Mouse (Mus musculus): ENCODE data around the gene Neurog1.

Neurog1 gene

GRCm38 (mm10) chr13:56251924-56252619, at the start of gene Neurog1:
TSS of gene Neurog1 (minus strand) at chr13:56252163.
- no peak for DNase-seq (ENCODE audit: low spot score)

- no peak for DNase-seq (ENCODE audit: low spot score)
Observed at GRCm38 (mm10) chr13:56299336-56299735, 47.4 kb upstream of the Neurog1 start.

DNA sequence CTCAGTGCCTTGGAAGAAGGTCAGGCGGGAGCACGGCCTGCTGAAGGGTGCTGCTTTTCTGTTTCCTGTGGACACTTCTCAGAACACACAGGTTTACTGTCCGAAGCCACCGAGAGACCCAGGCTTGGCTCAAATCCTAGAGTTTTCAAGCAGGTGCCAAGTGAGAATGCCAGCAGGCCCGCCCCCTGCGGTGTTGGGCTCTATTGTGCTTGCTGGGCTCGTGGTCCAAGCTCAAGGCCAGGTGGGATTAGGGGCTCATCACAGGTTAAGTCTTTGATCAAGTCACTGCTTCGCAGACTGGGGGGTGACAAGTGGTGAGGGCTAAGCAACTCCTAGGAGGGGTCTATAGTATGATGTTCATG, 44.7 kb upstream of the Neurog1 start:
- DNase-seq (ENCODE audit: low spot score) = no peak

- no peak for DNase-seq (ENCODE audit: low spot score)
Observed at GRCm38 (mm10) chr13:56295943-56296658, 44.1 kb upstream of the Neurog1 start, which contains the start of gene Cxcl14. TSS of gene Cxcl14 (minus strand) at chr13:56296551.

DNA sequence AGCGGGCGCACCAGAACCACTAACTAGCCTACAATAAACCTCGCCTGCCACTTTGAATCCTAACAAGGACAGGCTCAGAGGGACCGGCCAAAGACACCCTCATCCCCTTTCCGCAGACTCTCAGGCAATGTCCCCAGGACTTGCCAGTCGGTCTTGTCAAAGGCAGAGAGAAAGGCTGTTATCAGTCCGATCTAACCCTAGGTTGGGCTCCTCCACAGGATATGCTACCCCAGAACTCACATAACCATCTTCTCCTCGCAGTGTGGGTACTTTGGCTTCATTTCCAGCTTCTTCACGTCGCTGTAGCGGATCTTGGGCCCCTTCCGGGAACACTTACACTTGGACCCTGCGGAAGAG, 43.6 kb upstream of the Neurog1 start:
- DNase-seq (ENCODE audit: low spot score) = no peak

GRCm38 (mm10) chr13:56294908-56295307, 42.9 kb upstream of the Neurog1 start:
- DNase-seq (ENCODE audit: low spot score) = no peak

- DNase-seq (ENCODE audit: low spot score) = no peak
Observed at GRCm38 (mm10) chr13:56289998-56290397, 38.0 kb upstream of the Neurog1 start.

- no peak for DNase-seq (ENCODE audit: low spot score)
Observed at GRCm38 (mm10) chr13:56289261-56289660, 37.3 kb upstream of the Neurog1 start.

GRCm38 (mm10) chr13:56288601-56289000, 36.6 kb upstream of the Neurog1 start:
- no peak for DNase-seq (ENCODE audit: low spot score)

- no peak for DNase-seq (ENCODE audit: low spot score)
Observed at GRCm38 (mm10) chr13:56287091-56287490, 35.1 kb upstream of the Neurog1 start.

DNA sequence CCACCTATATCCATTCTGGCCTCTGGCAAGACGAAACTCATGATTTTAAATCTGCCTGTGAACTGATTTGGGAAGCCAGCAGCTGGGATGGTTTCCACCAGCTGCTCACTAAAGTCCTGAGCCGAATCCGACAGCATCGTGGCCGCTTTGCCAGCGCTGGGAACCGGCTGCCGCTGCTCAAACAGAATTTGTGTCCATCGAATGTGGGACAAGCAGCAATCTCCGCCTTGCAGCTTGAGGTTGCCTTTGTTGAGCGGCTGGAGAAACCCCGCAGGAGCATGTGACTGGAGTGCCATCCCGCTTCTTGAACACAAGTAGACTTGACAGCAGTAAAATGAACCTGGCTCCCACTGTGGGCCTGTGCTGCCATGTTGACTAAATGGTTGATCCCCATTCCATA, 31.4 kb upstream of the Neurog1 start:
- DNase-seq (ENCODE audit: low spot score) = no peak

GRCm38 (mm10) chr13:56280356-56280755, 28.4 kb upstream of the Neurog1 start:
- DNase-seq (ENCODE audit: low spot score) = no peak

- DNase-seq (ENCODE audit: low spot score) = peak; percentile 51
Observed at GRCm38 (mm10) chr13:56279439-56279838, 27.5 kb upstream of the Neurog1 start.

DNA sequence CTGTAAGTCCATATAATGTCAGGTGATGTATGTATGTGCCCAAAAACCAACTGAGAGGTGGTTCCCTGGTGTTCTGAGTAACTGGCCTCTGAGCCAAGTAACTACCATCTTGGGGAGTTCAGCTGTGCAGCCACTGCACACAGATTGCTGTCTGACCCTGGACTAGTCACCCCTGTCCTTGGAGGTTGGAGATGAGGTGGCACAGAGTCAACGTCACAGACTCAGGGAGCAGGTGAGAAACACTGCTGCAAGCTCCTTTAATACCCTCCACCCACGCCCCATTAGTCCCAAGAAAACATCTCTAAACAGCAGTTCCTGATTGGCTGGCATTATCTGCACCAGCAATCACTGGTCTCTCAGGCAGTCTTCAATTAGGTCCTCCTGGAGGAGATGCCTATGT, 23.2 kb upstream of the Neurog1 start:
- no peak for DNase-seq (ENCODE audit: low spot score)

DNA sequence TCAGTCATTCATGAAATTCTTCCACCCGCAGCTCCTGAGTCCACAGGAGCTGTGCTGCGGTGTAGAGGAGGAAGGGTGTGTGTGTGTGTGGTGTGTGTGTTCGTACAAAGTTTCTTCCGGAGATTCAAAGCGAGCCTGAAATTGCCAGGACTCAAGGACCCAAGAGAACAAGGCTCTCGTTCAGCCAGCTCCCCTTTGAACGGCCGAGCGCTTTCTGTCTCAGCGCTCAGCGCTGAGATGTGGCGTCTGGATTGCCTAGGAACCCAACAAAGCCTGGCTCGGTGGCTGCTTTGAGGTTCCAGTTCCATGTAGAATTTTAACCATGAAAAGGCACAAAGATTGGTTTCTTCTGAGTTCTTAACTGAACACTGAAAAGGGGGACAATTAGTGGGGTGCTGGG, 18.2 kb upstream of the Neurog1 start:
- no peak for DNase-seq (ENCODE audit: low spot score)

DNA sequence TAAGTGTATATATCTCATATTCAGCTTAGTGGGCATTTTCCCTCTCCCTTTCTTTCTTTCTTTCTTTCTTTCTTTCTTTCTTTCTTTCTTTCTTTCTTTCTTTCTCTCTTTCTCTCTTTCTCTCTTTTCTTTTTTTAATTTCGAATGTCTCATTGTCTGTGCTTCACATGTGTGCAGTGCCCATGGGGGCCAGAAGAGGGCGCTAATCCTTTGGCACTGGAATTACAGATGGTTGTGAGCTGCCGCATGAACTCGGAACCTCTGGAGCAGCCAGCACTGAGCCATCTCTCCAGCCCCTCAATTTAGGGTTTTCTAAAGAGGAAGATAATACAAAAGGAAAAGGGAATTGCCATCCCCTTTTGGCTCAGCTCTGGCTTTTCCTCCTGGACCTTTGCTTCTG, 15.4 kb upstream of the Neurog1 start:
- no peak for DNase-seq (ENCODE audit: low spot score)

GRCm38 (mm10) chr13:56266435-56266834, 14.5 kb upstream of the Neurog1 start:
- peak; percentile 7 for DNase-seq (ENCODE audit: low spot score)

- no peak for DNase-seq (ENCODE audit: low spot score)
Observed at GRCm38 (mm10) chr13:56265661-56266060, 13.7 kb upstream of the Neurog1 start.

GRCm38 (mm10) chr13:56262269-56262668, 10.3 kb upstream of the Neurog1 start:
- DNase-seq (ENCODE audit: low spot score) = no peak

DNA sequence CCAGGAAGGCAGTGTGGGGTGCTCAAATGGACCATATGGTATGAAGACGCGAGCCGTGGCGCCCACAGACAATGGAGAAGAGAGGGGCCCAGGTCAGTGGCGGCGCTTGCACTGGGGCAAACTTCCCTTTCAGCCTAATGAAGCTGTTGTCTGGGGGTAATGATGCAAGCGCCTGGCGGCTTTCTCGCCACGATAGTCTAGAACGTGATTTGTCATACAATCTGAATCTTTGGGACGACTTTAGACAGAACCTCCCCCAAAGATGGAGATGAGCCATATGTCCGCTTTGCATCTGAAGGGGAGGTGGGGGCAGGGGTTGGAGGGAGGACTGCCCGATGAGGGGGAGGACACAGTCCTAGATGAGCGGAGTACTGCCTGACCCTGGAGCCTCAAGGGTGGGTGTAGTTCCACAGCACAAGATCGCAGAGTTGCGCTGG, 8.4 kb upstream of the Neurog1 start:
- no peak for DNase-seq (ENCODE audit: low spot score)

GRCm38 (mm10) chr13:56259926-56260250, 7.9 kb upstream of the Neurog1 start:
- no peak for DNase-seq (ENCODE audit: low spot score)

DNA sequence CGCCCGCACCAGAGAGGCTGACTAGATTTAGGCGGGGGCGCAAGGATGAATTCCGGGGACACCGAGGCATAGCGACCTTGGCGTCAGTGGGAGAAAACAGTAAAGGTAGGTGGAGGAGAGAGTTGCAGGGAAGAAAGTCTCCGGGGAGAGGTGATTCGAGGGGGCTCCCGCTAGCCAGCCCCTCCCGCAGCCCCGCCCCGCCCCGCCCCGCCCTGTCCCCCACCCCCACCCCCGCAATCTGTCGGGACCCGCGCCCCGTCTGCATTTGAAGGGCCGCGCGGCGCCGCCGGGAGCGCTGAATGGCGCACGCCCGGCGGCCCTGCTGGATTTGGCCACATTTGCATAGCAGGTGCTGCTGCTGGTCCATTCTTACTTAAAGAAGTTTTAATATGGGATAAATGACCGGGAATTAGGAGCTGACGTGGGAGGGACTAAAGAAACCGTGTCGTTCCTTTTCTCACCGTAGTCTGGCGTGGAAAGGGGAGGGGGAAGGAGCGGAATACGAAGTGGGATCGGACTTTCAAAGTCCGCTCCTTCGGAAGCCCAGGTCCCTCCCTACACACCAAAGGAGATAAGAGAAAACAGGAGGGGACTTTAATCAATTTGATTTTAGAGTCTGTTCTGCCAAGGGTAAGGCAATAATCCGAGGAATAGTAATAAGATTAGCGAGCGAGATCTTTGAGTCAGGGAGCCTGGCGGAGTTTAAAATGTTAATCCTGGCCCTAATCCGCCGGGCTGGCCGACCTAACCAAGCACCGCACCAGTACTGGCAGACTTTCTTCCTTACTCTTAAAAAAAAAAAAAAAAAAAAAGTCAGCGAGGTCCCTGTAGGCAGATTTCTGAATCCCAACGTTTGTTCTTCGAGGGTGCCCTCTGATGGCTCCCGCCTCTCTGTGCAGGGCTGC, 7.3 kb upstream of the Neurog1 start:
- DNase-seq (ENCODE audit: low spot score) = no peak

All from c-Kit-positive CD71-positive TER-119-positive erythroid progenitor cells, embryonic 14.5 days (primary cell).